Mouse (Mus musculus) forebrain, embryonic 15.5 days (tissue): ENCODE results near the gene Egr2. TPM values are rescaled to one million over a fixed set of nuclear protein-coding genes. Genes with fewer than 3 reads are reported as not detected.

Source experiments
- ATAC-seq: fragments of 200-750 bp; cut with Nextera tagmentation; replicated peaks from 2 replicates; pipeline ENCODE4 v1.8.0; 2017; ENCODE audit warnings: mild to moderate bottlenecking, moderate TSS enrichment, moderate library complexity
- H3K27ac ChIP-seq: fragments of 300-500 bp; sonication (generic); replicated peaks from 2 replicates; pipeline ENCODE4 v1.5.1; 2015; ENCODE audit warnings: mild to moderate bottlenecking, inconsistent platforms
- H3K27me3 ChIP-seq: fragments of 300-500 bp; sonication (generic); 2 replicates; pipeline ENCODE4 v1.6.1; 2015; ENCODE audit warnings: inconsistent platforms
- H3K36me3 ChIP-seq: fragments of 300-500 bp; sonication (generic); 2 replicates; pipeline ENCODE4 v1.6.1; 2015; ENCODE audit warnings: mild to moderate bottlenecking, inconsistent platforms
- H3K4me1 ChIP-seq: fragments of 300-500 bp; sonication (generic); 2 replicates; pipeline ENCODE4 v1.6.1; 2015; ENCODE audit warnings: inconsistent platforms
- H3K4me2 ChIP-seq: fragments of 300-500 bp; sonication (generic); replicated peaks from 2 replicates; pipeline ENCODE4 v1.6.1; 2015; ENCODE audit warnings: mild to moderate bottlenecking, inconsistent platforms
- H3K4me3 ChIP-seq: fragments of 300-500 bp; sonication (generic); 2 replicates; pipeline ENCODE4 v1.5.1; 2015; ENCODE audit warnings: mild to moderate bottlenecking, inconsistent platforms
- H3K9ac ChIP-seq: fragments of 300-500 bp; sonication (generic); replicated peaks from 2 replicates; pipeline ENCODE4 v1.6.1; 2015; ENCODE audit warnings: mild to moderate bottlenecking, inconsistent platforms
- H3K9me3 ChIP-seq: fragments of 300-500 bp; sonication (generic); 2 replicates; pipeline ENCODE4 v1.6.1; 2016; ENCODE audit warnings: inconsistent platforms
- WGBS: fragments of 180-500 bp; shearing (Covaris S2); methylation state at CpG from one replicate; pipeline ENCODE4 v1.1.7; 2015; ENCODE audit warnings: mixed read lengths; 5-methylcytosine and 5-hydroxymethylcytosine counted together
- polyA plus RNA-seq: library from polyadenylated mRNA; unstranded; fragments of >200 nt; fragmentation: Nextera tagmentation; extraction: Ambion mirVana; gene quantifications from 2 replicates; pipeline ENCODE4 v1.2.1, GENCODE M21; 2015

Egr2 gene
- polyA plus RNA-seq, 1 experiment from 2014 or later = 0.29 TPM

- no peak overlapping the region for H3K4me2 ChIP-seq
These were observed 5.3 kb downstream of the Egr2 start for GRCm38 (mm10) chr10:67540591-67540990.

GRCm38 (mm10) chr10:67547850-67548260 lies 12.6 kb downstream of the Egr2 start:
- H3K36me3 ChIP-seq = no peaks in the 10 kb centered on the region; the same call in 1 of the 2 replicates
- H3K4me2 ChIP-seq = peak overlapping the region; percentile 91
- H3K27me3 ChIP-seq = peaks cover 45% of the 10 kb centered on the region
- H3K4me3 ChIP-seq = peak overlapping the region; percentile 91
- H3K4me1 ChIP-seq = peaks cover 33% of the 10 kb centered on the region
- no peak for ATAC-seq
- no peak overlapping the region for H3K27ac ChIP-seq
- peak overlapping the region; percentile 80 for H3K9ac ChIP-seq
- no peaks in the 10 kb centered on the region for H3K9me3 ChIP-seq
- 3% methylated on average over 20 of the region's 20 CpGs for WGBS

More at GRCm38 (mm10) chr10:67540591-67540990, 5.3 kb downstream of the Egr2 start:
- Histone ChIP-seq H3K27me3 (peaks cover 71% of the 10 kb centered on the region), H3K4me3 (no peak overlapping the region), H3K4me1 (peaks cover 36% of the 10 kb centered on the region), H3K9ac (no peak overlapping the region), H3K27ac (no peak overlapping the region), H3K36me3 (no peaks in the 10 kb centered on the region; the same call in 1 of the 2 replicates), H3K9me3 (no peaks in the 10 kb centered on the region)
- no peak for ATAC-seq
- WGBS = 11% methylated on average over 19 of the region's 19 CpGs

DNA sequence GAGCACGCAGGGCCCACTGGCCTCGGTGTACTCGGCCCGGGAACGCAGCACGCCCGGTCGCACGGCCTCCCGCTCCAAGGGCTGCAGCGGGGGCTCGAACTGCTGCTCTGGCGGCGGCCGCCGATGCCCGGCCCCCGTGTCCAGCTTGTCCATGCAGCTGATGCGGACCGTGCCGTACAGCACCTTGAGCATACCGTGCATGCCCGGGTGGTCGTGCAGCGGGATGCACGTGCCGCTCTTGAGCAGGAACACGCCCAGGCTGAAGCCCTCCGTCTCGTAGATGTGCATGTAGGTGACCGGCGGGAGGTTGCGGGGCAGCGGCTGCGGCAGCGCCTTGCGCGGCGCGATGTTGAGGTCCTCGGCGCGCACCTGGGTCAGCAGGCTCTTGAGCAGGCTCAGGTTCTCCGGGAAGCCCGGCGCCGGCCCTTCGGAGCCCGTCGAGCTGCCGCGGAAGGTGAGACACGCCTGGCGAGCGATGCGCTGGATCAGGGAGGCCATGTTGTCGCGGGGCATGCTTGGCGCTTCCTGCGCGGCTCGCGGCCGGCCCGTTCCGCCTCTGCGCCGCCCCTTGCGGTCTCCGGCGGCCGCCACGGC lies 13.1 kb downstream of the Egr2 start:
- H3K36me3 ChIP-seq = no peaks in the 10 kb centered on the region; the same call in 1 of the 2 replicates
- H3K4me3 ChIP-seq = peak overlapping the region; percentile 91
- ATAC-seq = peak; percentile 76
- peak overlapping the region; percentile 91 for H3K4me2 ChIP-seq
- H3K9ac ChIP-seq = peak overlapping the region; percentile 80
- under 1% methylated on average over 71 of the region's 73 CpGs for WGBS
- peaks cover 46% of the 10 kb centered on the region for H3K27me3 ChIP-seq
- H3K9me3 ChIP-seq = no peaks in the 10 kb centered on the region
- peaks cover 33% of the 10 kb centered on the region for H3K4me1 ChIP-seq
- H3K27ac ChIP-seq = peak overlapping the region; percentile 97

- no peaks in the 10 kb centered on the region; the same call in 1 of the 2 replicates for H3K36me3 ChIP-seq
- peak; percentile 100 for ATAC-seq
- peak within 1 kb of the TSS; percentile 91 for H3K4me3 ChIP-seq
- H3K4me1 ChIP-seq = peaks cover 33% of the 10 kb centered on the region
- H3K4me2 ChIP-seq = peak within 1 kb of the TSS; percentile 91
- H3K27me3 ChIP-seq = peaks cover 52% of the 10 kb centered on the region
- WGBS = under 1% methylated on average over 79 of the region's 79 CpGs
- H3K9ac ChIP-seq = peak within 1 kb of the TSS; percentile 80
- H3K9me3 ChIP-seq = no peaks in the 10 kb centered on the region
- H3K27ac ChIP-seq = peak within 1 kb of the TSS; percentile 97
These were observed 13.8 kb downstream of the Egr2 start, which contains the start of gene Ado for GRCm38 (mm10) chr10:67548877-67549731. Gene Ado, minus strand, starts transcription at chr10:67548955.

DNA sequence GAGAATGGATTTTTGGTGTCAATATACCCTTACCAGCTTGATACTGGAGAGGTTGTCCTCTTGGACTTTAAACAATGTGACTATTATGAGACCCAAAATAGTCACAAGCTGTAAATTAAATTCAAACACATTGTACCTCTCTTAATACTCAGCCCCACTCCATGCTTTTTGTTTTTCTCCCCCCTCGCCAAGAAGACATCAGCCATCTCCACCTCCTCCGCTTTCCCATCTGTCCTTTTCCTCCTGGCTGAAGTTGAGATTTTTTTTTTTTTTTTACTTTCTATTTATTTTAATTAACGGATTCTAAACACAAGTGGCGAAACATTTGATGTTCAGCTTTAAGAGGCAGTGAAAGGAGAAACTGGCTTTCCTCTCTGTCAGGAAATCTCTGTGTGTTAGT lies 22.8 kb downstream of the Egr2 start:
- Histone ChIP-seq H3K36me3 (no peaks in the 10 kb centered on the region), H3K4me3 (no peak overlapping the region), H3K9me3 (no peaks in the 10 kb centered on the region; the same call in 1 of the 2 replicates), H3K4me1 (peaks cover 18% of the 10 kb centered on the region), H3K27ac (no peak overlapping the region), H3K9ac (no peak overlapping the region), H3K27me3 (peaks cover 78% of the 10 kb centered on the region), H3K4me2 (no peak overlapping the region)
- 59% methylated on average over 4 of the region's 4 CpGs for WGBS
- no peak for ATAC-seq

DNA sequence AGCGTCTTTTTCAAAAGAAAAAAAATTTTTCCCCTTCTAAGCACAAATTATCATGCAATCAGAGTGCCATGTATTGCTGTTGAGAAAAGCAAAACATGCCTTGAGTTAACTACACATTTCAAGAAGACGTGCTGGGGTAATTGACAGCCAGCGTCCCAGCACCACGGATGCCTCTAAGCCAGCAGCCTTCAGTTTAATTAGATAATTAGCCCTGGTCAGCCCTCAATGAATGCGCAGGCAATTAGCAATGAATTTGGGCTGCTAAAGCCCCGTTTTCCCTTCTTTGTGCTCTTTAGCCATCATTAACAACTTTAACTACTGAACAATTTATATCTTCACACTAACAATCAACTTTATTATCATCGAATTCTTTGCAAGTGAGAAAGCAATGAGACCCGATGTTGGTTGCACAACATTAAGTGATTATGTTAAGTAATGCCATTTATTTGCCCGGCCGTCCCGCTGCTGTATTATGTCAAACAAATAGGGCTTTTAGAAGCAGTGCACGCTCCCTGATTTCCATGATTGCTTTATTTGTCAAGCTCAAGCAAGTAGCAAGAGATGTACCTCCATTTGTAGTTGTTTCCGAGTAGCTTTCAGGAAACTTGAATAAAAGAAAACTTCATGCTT lies 24.6 kb downstream of the Egr2 start:
- Histone ChIP-seq H3K9me3 (no peaks in the 10 kb centered on the region; the same call in 1 of the 2 replicates), H3K4me3 (no peak overlapping the region), H3K27ac (no peak overlapping the region), H3K4me1 (peaks cover 18% of the 10 kb centered on the region), H3K36me3 (no peaks in the 10 kb centered on the region), H3K27me3 (peaks cover 80% of the 10 kb centered on the region), H3K9ac (no peak overlapping the region), H3K4me2 (no peak overlapping the region)
- peak; percentile 91 for ATAC-seq
- 2% methylated on average over 13 of the region's 13 CpGs for WGBS

- no peaks in the 10 kb centered on the region for H3K36me3 ChIP-seq
- ATAC-seq = no peak
- 55% methylated on average over 1 of the region's 1 CpGs for WGBS
- H3K4me3 ChIP-seq = no peak overlapping the region
- H3K4me2 ChIP-seq = no peak overlapping the region
- no peak overlapping the region for H3K9ac ChIP-seq
- H3K27me3 ChIP-seq = peaks cover 77% of the 10 kb centered on the region
- H3K4me1 ChIP-seq = peaks cover 21% of the 10 kb centered on the region
- H3K27ac ChIP-seq = no peak overlapping the region
- H3K9me3 ChIP-seq = no peaks in the 10 kb centered on the region; the same call in 1 of the 2 replicates
These were observed 25.9 kb downstream of the Egr2 start for GRCm38 (mm10) chr10:67561185-67561584.

- H3K9ac ChIP-seq = no peak overlapping the region
- ATAC-seq = no peak
- H3K27me3 ChIP-seq = peaks cover 66% of the 10 kb centered on the region
- H3K4me1 ChIP-seq = peaks cover 15% of the 10 kb centered on the region
- H3K27ac ChIP-seq = no peak overlapping the region
- H3K4me3 ChIP-seq = no peak overlapping the region
- no peaks in the 10 kb centered on the region for H3K36me3 ChIP-seq
- 94% methylated on average over 7 of the region's 7 CpGs for WGBS
- H3K4me2 ChIP-seq = no peak overlapping the region
- no peaks in the 10 kb centered on the region for H3K9me3 ChIP-seq
These were observed 29.2 kb downstream of the Egr2 start for GRCm38 (mm10) chr10:67564509-67564908.

DNA sequence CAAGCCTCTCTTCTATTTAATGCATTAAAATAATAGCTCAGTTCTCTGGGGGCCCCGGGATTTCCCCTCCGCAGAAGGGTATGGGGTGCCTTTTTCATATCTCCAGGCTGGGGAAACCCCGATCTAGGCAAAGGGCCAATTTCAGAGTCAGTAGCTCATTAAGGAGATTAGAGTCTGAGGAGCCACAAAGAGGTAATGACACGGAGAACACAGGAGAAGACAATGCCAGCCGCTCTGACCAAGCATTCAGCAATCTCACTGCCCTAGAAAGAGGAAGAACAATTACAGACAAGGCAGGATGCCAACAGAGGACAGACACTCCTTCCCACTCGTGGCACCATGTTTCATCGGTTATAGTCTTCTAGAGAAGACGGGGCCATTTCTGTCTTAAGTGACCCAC lies 30.8 kb downstream of the Egr2 start:
- no peak for ATAC-seq
- Histone ChIP-seq H3K4me2 (no peak overlapping the region), H3K36me3 (no peaks in the 10 kb centered on the region), H3K4me1 (peaks cover 3% of the 10 kb centered on the region; the same call in 1 of the 2 replicates), H3K27me3 (peaks cover 68% of the 10 kb centered on the region), H3K9ac (no peak overlapping the region), H3K4me3 (no peak overlapping the region), H3K9me3 (no peaks in the 10 kb centered on the region), H3K27ac (no peak overlapping the region)
- WGBS = 10% methylated on average over 8 of the region's 8 CpGs

- H3K9me3 ChIP-seq = no peaks in the 10 kb centered on the region
- 83% methylated on average over 7 of the region's 7 CpGs for WGBS
These were observed 34.3 kb downstream of the Egr2 start for GRCm38 (mm10) chr10:67569539-67569938.

DNA sequence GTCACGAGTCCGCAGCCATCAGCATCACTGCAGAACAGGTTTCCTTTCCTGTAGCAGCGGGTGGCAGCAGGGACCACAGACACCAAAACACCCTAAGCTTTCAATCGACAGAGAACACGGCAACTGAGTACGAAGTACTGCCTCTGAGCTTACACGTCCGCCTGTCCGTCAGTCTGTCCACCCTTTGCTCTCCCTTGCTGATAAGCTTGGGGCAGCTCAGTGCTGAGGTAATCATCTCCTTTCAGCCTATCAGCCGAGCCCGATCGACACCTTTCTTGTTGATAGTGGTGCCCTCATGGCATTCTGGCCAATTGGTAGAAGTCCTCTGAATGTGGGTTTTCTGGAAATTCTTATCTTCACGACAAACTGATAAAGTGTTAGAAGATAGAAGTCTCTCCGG lies 36.2 kb downstream of the Egr2 start:
- no peak overlapping the region for H3K4me3 ChIP-seq
- H3K36me3 ChIP-seq = no peaks in the 10 kb centered on the region
- no peak overlapping the region for H3K27ac ChIP-seq
- 93% methylated on average over 14 of the region's 14 CpGs for WGBS
- peaks cover 38% of the 10 kb centered on the region for H3K27me3 ChIP-seq
- H3K4me1 ChIP-seq = no peaks in the 10 kb centered on the region
- H3K9ac ChIP-seq = no peak overlapping the region
- H3K9me3 ChIP-seq = no peaks in the 10 kb centered on the region
- H3K4me2 ChIP-seq = no peak overlapping the region
- ATAC-seq = no peak

More at GRCm38 (mm10) chr10:67569539-67569938, 34.3 kb downstream of the Egr2 start:
- no peak for ATAC-seq
- Histone ChIP-seq H3K36me3 (no peaks in the 10 kb centered on the region), H3K27me3 (peaks cover 51% of the 10 kb centered on the region), H3K9ac (no peak overlapping the region), H3K4me1 (peaks cover 3% of the 10 kb centered on the region; the same call in 1 of the 2 replicates), H3K4me2 (no peak overlapping the region), H3K27ac (no peak overlapping the region), H3K4me3 (no peak overlapping the region)

GRCm38 (mm10) chr10:67573310-67573709 lies 38.0 kb downstream of the Egr2 start:
- Histone ChIP-seq H3K9ac (no peak overlapping the region), H3K4me1 (no peaks in the 10 kb centered on the region), H3K4me3 (no peak overlapping the region), H3K36me3 (no peaks in the 10 kb centered on the region), H3K27me3 (peaks cover 33% of the 10 kb centered on the region), H3K27ac (no peak overlapping the region), H3K4me2 (no peak overlapping the region), H3K9me3 (no peaks in the 10 kb centered on the region)
- 61% methylated on average over 8 of the region's 8 CpGs for WGBS
- no peak for ATAC-seq
